In genomic region chr1:92875360-92876111, GRCm38 (mm10) we compare ENCODE assay signal across 20 mouse cellular contexts. TPM values are rescaled to one million over a fixed set of nuclear protein-coding genes. Genes with fewer than 3 reads are reported as not detected.
DNase-seq lines count a peak whose midpoint lies in the region; TF ChIP-seq lines count a peak whose summit lies in the region.
"Had no signal": no experiment of that assay in that cellular context is flagged by ENCODE, and none has a peak within 500 bp of the region (broad histone marks: within the 10 kb centered on the region; RNA-seq: fewer than 3 reads in every experiment).

No protein-coding gene starts in this region.

- H3K27ac ChIP-seq in left cerebral cortex, adult 2 months = no peak overlapping the region
- H3K27ac ChIP-seq: embryonic facial prominence, embryonic 13.5 days; forebrain, embryonic 12.5 days; gastrocnemius, adult 2 months; hindbrain, embryonic 10.5 days; hindbrain, embryonic 15.5 days had no signal

- DNase-seq in frontal cortex, adult 2 months (ENCODE audit: extremely low spot score in 1 of 2, low spot score in 1 of 2) = peak; percentile 33 to 43
- no peak for DNase-seq in frontal cortex, postnatal 10 days (ENCODE audit: low spot score in 2 of 2)
- DNase-seq in left cerebral cortex, postnatal 36 days (ENCODE audit: low spot score in 2 of 2) = peak; percentile 39
- no peak for DNase-seq in left cerebral cortex, adult 2 months (ENCODE audit: extremely low spot score in 1 of 2, low spot score in 2 of 2)
- peak; percentile 71 for DNase-seq in brain, adult 2 months (ENCODE audit: low read depth, low spot score)
- DNase-seq in telencephalon, adult 2 months (ENCODE audit: low read depth, low spot score) = peak; percentile 63
- DNase-seq in spleen, adult 18-20 months = no peak
- DNase-seq: adrenal gland, postnatal 10 days; cerebellum, adult 18-20 months; cerebellum, adult 9-11 months; cerebellum, postnatal 36 days; gastrocnemius, adult 2 months; gastrocnemius, postnatal 25 days had no signal

- no peak for TF ChIP-seq CTCF in left cerebral cortex, adult 2 months (IDR thresholded peaks at IDR 0.05)

- no peak overlapping the region for H3K4me3 ChIP-seq in left cerebral cortex, adult 2 months
- H3K4me3 ChIP-seq: embryonic facial prominence, embryonic 13.5 days; forebrain, embryonic 12.5 days; gastrocnemius, adult 2 months; heart, embryonic 12.5 days; hindbrain, embryonic 10.5 days; hindbrain, embryonic 15.5 days had no signal

- intact Hi-C loops in left cerebral cortex, postnatal 36 days (cut with DNase I) = no loop called here
- intact Hi-C loops in left cerebral cortex, adult 2 months (cut with DNase I) = no loop called here

RNA-seq across cellular contexts. Expression of gene Ankmy1, which starts 27.2 kb away (rescaled TPM):
- polyA plus RNA-seq in frontal cortex, adult 2 months (2012; rRNA removed) = 0.17 and 0.34 TPM in 2 replicates
- total RNA-seq in left cerebral cortex, postnatal 36 days (2021) = under 1 TPM; 0.32 to 0.45 TPM
- total RNA-seq in left cerebral cortex, adult 2 months (2021) = under 1 TPM; 0.29 to 0.37 TPM
- total RNA-seq: gastrocnemius, postnatal 25 days; heart, postnatal 25 days; MEL had no signal

RNA-seq across cellular contexts. Expression of gene Dusp28, which starts 31.2 kb away (rescaled TPM):
- polyA plus RNA-seq in frontal cortex, adult 2 months (2012; rRNA removed) = 45.5 and 47.4 TPM in 2 replicates
- total RNA-seq in left cerebral cortex, postnatal 36 days (2021) = 10 to 100 TPM; 15.3 to 15.7 TPM
- 10 to 100 TPM; 15.8 to 16.2 TPM for total RNA-seq in left cerebral cortex, adult 2 months (2021)

RNA-seq across cellular contexts. Expression of gene Rnpepl1, which starts 35.0 kb away (rescaled TPM):
- 43.1 and 48.1 TPM in 2 replicates for polyA plus RNA-seq in frontal cortex, adult 2 months (2012; rRNA removed)
- 10 to 100 TPM; 33.4 to 36.4 TPM for total RNA-seq in left cerebral cortex, postnatal 36 days (2021)
- 10 to 100 TPM; 30.2 to 37.4 TPM for total RNA-seq in left cerebral cortex, adult 2 months (2021)

RNA-seq across cellular contexts. Expression of gene Gpc1, which starts 44.1 kb away (rescaled TPM):
- 60.9 and 64.8 TPM in 2 replicates for polyA plus RNA-seq in frontal cortex, adult 2 months (2012; rRNA removed)
- 10 to 100 TPM; 78.7 to 81.8 TPM for total RNA-seq in left cerebral cortex, postnatal 36 days (2021)
- total RNA-seq in left cerebral cortex, adult 2 months (2021) = 10 to 100 TPM; 88.7 to 94.1 TPM

RNA-seq across cellular contexts. Expression of gene Capn10, which starts 58.6 kb away (rescaled TPM):
- polyA plus RNA-seq in frontal cortex, adult 2 months (2012; rRNA removed) = 35.3 and 39.4 TPM in 2 replicates
- 10 to 100 TPM; 38.3 to 40.0 TPM for total RNA-seq in left cerebral cortex, postnatal 36 days (2021)
- 10 to 100 TPM; 39.0 to 40.1 TPM for total RNA-seq in left cerebral cortex, adult 2 months (2021)

Comparison
In these comparisons a context has a peak if more than half of its experiments do, and no peak if none do; other contexts are left out.
1. DNase-seq: peak in frontal cortex, adult 2 months (2 of 2), left cerebral cortex, postnatal 36 days (2 of 2), brain, adult 2 months (single experiment) and telencephalon, adult 2 months (single experiment); none in frontal cortex, postnatal 10 days (0 of 2), left cerebral cortex, adult 2 months (0 of 2) and spleen, adult 18-20 months (0 of 2).